Mouse (Mus musculus) myocyte (in vitro differentiated cells): ENCODE results near the gene Serping1.

Source experiments
- E2F4 ChIP-seq: IDR thresholded peaks from one replicate; pipeline ENCODE4 v1.6.1; 2011; ENCODE audit warnings: mild to moderate bottlenecking, control low read depth, moderate library complexity; ENCODE audit not compliant: insufficient read depth
- MAX ChIP-seq: IDR thresholded peaks from one replicate; pipeline ENCODE4 v1.6.1; 2011; ENCODE audit warnings: low read depth, mild to moderate bottlenecking, control low read depth
- MYOD1 ChIP-seq, 3 experiments: IDR thresholded peaks; one replicate each; pipeline ENCODE4 v1.6.1; 2011; ENCODE audit warnings: control low read depth in 2 of 3, low read depth in 2 of 3, mild to moderate bottlenecking in 2 of 3, moderate library complexity in 1 of 3; ENCODE audit not compliant: insufficient read length in 2 of 3, control insufficient read depth in 1 of 3
- POLR2A ChIP-seq: IDR thresholded peaks from one replicate; pipeline ENCODE4 v1.6.1; 2011; ENCODE audit warnings: low read depth, mild to moderate bottlenecking, control low read depth, moderate library complexity; ENCODE audit not compliant: insufficient read length
- POLR2AphosphoS2 ChIP-seq: IDR thresholded peaks from one replicate; pipeline ENCODE4 v1.6.1; 2011; ENCODE audit warnings: low read depth, control low read depth; ENCODE audit not compliant: insufficient read length
- REST ChIP-seq: IDR thresholded peaks from one replicate; pipeline ENCODE4 v1.6.1; 2011; ENCODE audit warnings: mild to moderate bottlenecking, control low read depth, moderate library complexity; ENCODE audit not compliant: insufficient read depth, insufficient read length
- TCF12 ChIP-seq: IDR thresholded peaks from one replicate; pipeline ENCODE4 v1.6.1; 2011; ENCODE audit warnings: mild to moderate bottlenecking, control low read depth; ENCODE audit not compliant: poor library complexity, insufficient read depth, severe bottlenecking
- USF1 ChIP-seq: IDR thresholded peaks from one replicate; pipeline ENCODE4 v1.6.1; 2011; ENCODE audit warnings: low read depth, mild to moderate bottlenecking, control low read depth, moderate library complexity

- TF ChIP-seq POLR2A (peak; percentile 19), USF1 (no peak), POLR2AphosphoS2 (peak; percentile 88), TCF12 (no peak), E2F4 (no peak), MAX (no peak), MYOD1 (IDR thresholded peaks at IDR 0.05; ENCODE audit: control insufficient read depth in 1 of 3, insufficient read length in 2 of 3, low read depth in 2 of 3) (no peak), REST (no peak)
Observed at GRCm38 (mm10) chr2:84738271-84738911, 36.9 kb downstream of the Serping1 start.
